Mouse (Mus musculus) right cerebral cortex, postnatal 14 days (tissue): ENCODE results near the gene Frmd4b.
A peak's percentile ranks its signal among the peaks of the same experiment; 100 is the strongest.
"Not testable (repeated sequence)": the region's sequence is repeated elsewhere in the genome, so short reads cannot be mapped to it uniquely, and the experiment has no call there.

ENCODE experiments used
- DNase-seq: peaks from one replicate; pipeline ENCODE4 v3.0.0; 2022

Gene Frmd4b

DNA sequence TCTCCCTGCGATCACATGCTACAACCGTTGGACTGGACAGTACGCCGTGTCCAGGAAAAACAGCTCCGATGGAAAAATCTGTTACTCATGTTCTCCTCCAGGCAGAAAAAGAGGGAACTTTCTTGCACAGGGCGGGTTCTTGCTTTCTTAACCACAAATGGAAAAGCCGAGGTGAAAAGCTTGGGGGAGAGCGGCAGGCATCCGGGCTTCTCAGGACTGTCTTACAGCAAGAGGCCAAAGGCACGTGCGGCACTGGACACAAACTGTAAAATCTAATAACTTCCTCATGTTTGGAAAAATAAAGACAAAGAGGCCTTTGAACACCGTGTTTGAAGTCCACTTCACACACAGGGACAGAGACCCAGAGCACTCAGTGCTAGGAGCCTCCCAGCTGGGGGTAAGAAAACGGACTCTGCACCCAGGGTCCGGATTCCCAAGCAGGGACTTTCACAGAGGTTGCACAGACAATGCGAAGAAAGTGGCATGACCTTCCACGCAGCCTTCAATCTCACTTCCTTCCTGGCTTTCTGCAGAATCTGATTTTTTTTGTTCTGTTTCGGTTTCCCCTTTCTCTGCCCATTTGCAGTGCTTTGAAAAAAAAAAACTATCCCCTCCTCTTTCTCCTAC is 153.3 kb downstream of the Frmd4b start:
- no peak for DNase-seq

DNA sequence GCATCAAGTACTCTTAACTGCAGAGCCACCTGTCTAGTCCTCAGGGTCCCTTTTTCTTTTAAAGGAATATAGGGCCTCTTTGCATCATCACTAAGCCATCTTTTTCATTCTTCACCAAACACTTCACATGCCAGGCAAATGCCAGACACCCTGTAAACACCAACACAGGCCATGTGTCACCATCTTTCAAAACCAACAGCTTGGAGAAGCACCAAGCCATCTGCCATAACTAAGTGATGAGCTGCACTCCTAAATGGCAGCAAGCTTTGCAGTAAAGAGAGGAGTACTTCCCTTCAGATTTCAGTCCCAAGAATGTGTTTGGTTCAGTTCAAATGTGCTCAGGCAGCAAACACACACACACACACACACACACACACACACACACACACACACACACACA is 154.9 kb downstream of the Frmd4b start:
- DNase-seq, result no peak

DNA sequence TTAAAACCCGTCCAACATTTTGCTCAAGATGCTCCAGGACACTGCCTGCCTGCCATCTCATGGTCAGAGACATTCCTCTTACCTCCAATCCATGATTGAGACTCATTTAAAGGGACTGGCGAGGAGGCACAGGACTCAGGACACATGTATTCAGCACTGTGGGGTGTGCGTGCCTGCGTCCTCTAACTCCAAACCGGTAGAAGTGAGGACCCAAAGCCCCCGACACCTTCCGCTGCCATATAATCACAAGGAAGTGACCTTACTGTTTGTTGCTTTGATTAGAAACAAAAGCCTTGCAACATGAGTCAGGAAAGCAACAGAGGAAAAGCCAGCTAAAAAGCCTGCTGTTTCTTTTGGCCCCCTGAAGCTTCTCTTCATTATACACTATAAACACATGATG is 158.2 kb downstream of the Frmd4b start:
- DNase-seq, result no peak

DNA sequence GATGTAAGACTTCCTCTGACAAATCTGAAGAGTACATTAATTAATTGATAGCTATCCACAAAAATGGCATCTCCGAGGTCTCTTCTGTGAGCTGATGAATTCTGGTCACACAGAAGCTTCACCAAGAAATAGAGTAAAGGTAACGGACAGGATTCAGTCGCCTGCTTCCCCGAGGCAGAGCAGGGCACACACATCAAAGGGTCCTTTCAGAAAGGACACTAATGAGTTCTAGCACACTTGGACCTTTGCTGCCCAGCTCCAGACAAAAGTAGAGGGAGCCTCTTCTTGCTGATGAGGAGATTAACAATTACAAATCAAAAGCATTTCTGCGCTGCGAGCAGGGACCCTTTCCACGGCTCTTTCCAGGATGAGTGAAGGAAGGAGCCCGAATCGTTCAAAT is 159.0 kb downstream of the Frmd4b start:
- DNase-seq, result no peak

DNA sequence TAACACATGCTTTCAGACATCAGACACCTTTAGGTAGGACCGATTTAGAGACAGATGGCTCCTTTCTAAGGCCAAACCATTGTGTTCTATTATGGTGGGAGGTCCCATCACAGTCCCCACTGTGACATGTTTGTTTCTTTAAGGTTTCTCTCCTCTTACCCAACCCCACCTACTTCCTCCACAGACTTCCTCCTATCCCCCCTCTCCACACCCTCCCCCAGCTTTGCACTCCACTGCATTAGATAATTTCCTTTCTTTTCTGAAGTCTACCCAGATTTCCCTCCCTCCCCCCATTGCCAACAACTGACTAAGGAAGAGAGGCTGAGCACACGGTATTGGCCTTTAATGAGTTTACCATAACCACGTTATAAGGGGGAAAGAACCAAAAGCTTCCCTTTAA is 159.4 kb downstream of the Frmd4b start:
- DNase-seq, result no peak

DNA sequence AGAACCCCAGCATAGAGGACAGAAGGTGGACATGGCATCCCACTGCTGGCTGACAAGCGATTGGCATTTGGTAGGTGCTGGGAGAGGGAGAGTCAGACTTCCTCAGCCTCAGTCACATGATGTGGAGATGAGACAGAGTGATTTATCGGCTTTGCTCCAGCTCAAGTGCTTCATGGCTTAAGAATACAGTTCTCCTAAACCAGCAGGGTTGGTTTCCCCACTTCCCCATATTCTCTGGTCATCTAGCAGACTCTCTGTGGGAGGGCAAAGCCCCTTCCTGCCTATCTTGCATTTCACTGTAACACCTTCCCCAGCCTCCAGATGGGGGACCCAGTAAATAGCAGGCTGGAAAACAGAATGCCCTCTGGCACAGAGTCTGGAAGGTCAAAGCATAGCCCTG is 160.1 kb downstream of the Frmd4b start:
- DNase-seq, result no peak

DNA sequence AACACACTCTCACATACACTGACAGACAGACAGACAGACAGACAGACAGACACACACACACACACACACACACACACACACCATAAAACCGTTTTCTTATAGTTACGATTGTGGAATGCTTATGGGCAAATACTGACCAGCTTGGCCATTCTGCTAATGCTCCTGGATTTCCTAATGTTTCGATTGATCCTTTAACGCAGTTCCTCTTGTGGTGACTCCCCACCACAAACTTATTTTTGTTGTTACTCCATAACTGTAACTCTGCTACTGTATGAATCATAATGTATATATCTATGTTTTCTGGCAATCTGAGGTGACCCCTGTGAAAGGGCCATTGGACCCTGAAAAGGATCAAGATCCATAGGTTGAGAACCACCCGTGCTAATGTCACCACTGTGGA is 165.1 kb downstream of the Frmd4b start:
- DNase-seq, result no peak

DNA sequence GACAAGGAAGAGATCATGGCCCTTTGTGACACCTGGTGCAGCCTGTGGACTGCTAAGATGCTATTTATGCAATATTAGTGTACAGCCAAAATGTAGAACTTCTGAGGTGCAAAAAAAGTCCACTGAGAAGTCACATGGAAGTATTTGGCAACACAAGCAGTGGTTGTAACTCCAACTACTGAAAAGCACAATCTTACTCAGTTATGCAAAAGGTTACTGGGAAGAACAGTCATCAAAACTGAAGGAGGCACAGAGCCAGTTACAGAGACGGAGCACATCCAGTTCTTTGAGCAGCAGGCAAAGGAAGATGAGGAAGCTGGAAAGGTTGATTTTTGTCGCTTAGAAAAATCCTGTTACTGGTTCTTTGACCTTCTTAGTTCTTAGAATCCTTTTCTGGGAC is 167.5 kb downstream of the Frmd4b start:
- DNase-seq, result no peak

DNA sequence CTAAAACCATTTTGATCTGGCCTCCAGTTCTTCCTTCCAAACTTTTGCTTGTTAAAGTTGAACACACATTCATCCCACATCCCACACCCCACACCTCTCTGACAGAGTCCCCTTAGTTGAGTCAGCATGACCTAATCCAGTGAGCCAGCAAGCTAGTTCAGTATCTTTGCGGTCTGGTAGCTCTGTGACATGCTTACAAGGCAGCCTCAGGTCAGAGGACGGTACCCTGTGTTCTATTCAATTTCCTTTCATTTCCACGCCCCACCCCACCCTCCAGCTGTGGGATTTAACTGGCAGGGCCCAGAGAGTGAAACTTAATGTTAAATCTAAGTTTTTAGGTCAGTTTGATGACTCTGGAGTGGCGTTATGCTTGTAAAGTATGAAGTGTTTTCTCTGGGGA is 170.3 kb downstream of the Frmd4b start:
- DNase-seq, result no peak

DNA sequence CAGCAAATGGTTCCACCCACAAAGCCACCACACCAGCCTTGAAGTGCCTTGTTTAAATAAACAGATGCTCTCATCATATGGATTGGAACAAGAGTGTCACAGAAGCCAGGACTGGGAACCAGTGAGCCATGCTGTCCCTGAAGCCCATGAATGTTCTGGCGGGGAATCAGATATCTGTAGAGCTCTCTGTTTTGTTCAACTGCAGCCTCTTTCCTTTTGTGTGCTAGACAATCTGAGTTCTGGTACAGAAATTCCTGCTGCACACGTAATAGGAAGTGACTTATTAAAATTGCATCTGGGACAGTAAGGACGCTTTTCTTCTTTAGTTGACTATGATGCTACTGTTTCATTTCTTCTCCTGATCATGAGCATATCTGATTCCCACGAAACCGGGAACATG is 173.2 kb downstream of the Frmd4b start:
- no peak for DNase-seq

DNA sequence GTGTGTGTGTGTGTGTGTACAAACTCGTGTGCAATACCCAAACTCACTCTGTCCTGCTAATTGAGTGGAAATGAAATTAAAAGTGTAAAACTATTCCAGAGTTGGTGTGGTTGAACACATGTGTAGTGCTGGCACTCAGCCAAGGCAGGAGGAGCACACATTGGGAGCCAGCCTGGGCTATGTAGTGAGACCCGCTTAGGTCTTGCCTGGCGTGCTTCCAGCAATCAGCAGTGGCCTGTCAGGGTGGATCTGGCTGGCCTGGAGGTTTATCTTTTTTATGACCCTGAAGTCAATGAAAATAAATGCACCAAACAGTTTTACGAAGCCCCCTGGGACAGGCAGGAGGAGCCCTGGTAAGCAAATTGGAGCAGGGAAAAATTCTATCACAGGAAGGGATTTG is 173.8 kb downstream of the Frmd4b start:
- DNase-seq, result no peak

DNA sequence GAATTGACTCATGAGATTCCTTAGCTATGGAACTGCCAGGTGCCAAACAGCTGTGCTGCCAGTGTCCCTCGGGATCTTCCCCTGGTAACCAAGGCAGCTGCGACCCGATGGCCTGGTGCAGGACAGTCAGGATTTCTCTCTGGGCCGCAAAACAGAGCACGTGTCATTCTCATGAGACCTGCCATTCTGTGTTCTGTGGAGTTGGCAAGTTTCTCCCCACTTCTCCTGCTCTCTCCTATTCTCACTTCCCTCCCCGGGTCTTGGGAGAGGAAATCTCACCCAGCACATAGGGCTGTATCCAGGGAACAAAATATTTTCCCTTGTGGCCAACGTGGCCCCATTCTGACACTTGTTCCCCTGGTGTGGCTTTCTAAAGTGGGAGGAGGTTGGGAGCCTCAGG is 176.0 kb downstream of the Frmd4b start:
- no peak for DNase-seq

DNA sequence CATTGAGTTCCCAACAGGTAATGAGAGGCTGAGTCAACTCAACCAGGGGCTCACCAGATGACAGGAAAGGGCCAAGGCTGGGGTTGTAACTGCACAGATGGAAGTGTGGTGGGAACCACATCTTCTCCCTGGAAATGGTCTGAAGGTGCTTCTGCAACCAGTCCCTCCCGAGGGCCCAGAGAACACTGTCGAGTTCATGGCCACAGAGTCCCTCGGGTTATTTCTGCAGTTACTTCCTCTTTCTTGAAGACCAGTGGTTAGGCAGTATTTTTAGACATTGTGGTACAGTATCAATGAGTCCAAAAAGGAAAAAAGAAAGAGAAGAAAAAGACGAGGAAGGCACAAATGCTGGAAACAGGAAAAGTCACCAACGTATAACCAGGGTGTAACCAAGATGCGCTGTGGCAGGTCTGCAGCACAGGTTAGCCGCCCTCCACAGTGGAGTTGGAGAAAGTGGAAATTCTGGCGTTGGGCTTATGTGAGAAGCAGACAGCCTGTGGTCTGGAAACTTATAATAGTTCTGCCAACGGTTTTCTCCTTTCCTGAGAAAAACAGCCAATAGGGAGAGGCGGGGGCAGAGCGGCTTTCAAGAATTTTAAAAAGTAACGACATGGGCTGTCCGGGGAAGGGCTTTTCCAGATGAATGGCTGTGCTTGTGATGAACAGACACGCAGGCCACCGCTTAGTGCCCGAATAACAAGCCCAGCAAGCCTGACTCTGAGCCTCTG is 178.3 kb downstream of the Frmd4b start:
- DNase-seq, result no peak

DNA sequence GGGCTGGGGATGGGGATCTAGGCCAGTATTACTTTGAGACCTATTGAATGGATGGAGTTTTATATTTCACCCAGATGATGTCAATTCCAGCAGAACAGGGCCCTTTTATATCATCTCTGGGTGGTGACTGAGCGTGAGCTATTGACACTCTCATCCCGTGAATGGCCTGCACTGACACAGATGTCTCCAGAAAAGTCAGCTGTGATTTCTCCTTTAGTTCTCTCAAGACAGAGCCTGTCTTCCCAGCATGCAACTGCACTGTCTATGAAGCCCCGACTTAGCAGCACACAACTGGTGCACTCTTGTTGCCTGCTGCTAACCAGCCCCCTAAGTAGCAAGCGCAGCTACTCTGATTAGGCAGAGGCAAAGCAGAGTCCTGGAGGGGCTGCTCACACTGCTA is 182.6 kb downstream of the Frmd4b start:
- no peak for DNase-seq

DNA sequence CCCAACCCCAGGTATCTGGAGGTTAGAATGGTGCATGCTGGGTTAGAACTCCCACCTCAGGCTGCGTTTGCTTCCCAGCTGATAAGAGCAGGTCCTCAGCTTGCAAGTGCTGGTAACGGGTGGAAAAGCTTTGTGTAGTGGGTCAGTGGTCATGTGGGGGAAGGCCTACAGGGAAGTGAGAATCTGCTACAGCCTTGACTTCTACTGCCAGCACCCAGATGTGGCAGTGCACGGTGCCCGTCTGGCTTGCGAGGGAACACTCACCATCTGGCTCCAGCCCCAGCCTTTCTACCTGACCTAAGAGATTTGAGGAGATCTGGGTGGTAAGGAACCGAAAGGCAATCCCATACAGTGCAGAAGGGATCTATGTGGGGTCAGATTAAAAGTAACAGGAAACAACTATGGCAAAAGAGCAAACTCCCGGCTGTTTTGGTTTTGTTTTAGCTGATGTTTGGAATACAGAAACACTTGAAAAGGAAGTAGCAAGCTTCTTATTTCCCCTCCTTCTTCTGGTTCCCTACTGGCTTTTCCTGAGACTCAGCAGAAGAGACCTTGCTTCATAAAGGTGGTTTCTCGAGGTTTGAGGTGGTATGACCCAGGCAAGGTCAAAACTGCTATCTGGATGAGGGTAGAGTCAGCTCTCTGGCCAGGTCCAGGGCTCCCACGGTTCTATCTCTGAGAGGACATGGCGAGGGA is 185.9 kb downstream of the Frmd4b start:
- no peak for DNase-seq

DNA sequence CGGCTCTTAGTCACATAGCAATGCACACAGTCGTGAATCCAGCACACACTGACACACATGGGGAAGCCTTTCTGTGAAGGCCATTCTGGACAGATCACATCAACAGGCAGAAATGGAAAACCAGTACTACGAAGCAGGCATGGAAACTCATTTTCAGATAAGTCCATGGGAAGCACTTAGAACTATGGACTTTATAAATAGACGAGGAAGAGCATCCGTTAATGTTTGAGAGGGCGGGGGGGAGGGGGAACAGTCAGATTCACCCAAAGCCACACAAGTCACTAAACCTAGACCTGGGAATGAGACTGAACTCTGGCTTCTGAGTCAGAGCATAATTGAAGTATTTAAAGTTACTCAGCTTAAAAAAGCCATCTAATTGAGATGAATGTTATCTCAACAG is 186.8 kb downstream of the Frmd4b start:
- DNase-seq, result no peak

DNA sequence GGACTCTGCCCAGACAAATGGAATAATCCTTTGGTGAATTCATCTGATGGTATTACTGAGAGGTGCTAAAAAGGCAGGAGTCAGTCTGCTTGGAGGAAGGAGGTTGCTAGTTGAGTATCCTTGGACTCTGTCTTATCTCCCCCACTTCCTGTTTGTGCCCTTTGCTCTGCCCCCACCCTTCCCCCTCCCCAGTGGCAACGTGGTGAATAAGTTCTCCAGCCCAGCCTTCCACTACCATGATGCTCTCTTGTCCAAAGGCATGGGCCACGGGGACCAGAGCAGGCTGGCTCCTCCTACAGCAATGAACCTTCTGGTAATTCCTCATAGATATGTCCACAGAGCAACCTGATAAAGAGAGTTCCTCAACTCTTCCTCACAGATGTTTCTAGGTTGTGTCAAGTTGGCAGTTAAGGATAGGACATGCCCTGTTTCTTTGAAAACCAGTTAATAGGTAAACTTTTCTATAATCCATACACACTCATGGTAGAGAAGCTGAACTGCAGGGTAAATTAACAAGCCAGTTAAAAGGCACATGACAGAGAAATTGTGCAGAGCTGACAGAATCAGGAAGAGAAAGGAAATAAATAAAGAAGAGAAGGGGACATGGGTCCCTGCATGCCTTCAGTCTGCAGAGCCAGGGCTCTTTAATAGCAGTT is 187.5 kb downstream of the Frmd4b start:
- DNase-seq, result no peak

DNA sequence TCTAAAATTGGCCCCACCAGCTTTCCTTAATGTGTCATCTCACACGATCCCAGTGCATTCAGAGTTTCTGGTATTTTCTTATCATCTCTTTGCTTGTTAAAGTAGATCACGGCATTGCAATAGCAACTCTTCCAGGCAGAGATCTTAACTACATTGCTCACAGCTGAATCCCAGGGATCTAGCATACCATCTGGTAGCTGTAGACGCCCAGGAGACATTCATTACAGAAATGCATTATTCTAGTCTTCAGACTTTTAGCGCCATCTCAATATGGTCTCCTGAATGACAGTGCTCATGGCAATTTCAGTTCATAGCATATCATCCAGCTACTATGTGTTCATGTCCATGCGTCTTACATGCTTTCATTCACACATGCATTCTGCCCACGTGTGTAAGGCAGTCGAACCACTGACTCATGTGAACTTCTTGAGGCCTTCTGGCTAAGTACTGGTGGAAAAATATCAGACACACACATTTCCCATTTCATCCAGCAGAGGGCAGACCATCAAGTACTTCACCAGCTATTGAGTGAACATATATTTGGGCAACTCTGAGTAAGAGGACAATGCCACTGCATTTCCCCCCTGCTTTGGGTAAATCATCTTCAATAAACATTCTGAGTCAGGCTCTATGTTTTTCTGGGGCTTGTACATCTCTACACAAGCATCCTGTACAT is 197.4 kb downstream of the Frmd4b start:
- peak; percentile 64 for DNase-seq

DNA sequence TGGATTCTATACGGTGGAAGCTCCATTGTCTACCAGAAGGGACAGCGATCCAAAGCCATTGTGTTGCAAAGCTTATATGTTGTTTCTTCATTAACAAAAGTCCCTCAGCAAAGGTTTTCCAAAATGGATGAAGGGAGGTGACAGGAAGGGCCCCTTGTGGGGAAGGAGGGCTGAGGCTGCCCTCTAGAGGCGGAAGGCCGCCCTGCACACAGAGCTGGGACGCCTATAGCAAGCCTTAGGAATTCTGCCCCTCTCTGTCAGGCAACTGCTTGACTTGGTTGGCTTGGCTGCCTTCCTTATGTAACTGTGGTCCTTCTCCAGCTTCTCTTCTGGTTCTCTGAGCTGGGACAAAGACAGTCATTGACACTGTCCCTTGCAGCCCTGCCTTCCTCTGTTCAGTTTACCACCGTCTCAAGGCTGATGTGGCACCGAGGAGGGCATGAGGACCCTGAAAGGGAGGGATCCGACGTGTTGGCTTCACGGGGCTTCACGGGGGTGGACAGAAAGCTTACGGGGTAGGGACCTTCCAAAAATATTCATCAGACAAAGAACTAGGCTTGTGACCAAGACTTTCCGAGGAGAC is 200.3 kb downstream of the Frmd4b start:
- DNase-seq, result peak; percentile 59

DNA sequence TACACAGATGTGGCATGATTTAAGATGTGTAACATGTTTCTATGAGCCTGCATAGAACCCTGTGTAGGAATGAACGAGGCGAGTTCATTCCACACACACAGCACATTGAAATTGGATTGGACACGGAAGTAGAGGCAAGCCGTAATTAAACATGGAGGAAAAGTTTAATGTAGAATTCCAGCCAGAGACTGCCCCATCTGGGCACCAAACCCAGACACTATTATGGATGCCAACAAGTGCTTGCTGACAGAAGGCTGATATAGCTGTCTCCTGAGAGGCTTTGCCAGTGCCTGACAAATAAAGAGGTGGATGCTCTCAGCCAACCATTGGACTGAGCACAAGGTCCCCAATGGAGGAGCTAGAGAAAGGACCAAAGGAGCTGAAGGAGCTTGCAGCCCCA is 201.8 kb downstream of the Frmd4b start:
- not testable (repeated sequence) for DNase-seq

DNA sequence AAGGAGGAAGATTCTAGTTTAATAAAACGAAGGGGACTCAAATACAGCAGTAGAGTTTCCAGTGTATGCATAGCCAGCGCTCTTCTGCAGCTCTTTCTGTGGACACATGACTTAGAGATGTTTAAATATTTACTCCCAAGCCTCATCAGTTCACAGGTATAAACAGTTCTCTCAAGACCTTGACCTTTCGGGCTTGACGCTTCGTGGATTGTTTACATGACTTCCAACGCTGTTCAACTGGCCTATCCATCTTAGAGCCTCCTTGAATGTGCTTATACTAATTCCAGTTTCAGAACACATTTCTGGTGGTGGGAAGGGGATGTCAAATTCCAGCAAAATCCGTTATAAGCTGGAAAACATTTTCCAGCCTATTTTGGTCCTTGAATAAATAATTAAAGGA is 203.9 kb downstream of the Frmd4b start:
- no peak for DNase-seq

DNA sequence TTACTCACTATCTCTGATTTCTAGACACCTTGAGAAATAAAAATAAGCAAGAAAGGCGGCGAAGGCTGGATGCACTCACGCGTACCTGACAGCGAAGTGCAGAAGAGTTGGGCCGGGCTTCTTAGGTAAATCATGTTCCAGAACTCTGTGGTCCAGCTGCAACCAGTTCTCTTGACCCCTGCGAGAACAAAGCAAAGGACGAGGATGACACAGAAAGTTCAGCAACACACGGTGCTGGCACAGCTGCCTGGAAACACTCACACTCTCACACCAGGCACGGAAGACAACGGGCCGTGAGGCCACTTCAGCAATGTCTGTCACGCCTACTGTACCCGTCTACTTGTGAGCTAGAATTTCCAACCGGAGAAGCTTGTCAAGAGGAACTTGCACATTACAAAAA is 204.9 kb downstream of the Frmd4b start:
- no peak for DNase-seq

DNA sequence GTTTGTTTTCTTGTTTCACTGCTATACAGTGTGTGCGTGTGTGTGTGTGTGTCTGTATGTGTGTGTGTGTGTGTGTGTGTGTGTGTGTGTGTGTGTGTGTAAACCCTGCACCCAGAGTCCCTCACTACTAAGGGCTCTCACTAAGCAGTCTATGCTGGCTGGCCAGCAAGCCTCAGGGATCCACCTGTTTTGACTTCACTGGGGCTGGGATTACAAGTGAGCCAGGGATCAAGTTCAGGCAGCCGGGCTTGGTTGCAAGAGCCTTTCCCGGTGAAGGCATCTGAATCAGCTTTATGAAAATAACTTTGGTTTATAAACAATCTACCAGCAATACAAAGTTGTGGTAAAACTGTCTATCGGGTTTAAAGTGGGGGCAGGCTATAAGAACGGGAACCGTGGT is 206.0 kb downstream of the Frmd4b start:
- no peak for DNase-seq
